Mouse (Mus musculus): ENCODE results near the gene Cgnl1. TPM values are rescaled to one million over a fixed set of nuclear protein-coding genes. Genes with fewer than 3 reads are reported as not detected.

Cgnl1 gene
- total and polyA plus RNA-seq, 3 experiments: 0.03 TPM; not detected in 2

- no peaks in the 10 kb centered on the region for H3K36me3 ChIP-seq (replicated peaks in 1 of 2; ENCODE audit: control insufficient read depth in 1 of 2, insufficient read depth in 1 of 2, low read length in 1 of 2)
- in situ Hi-C loops (cut with MboI; ENCODE audit: low pct_ligation_motif_present, low pct_unique_long_range_greater_than_20kb, low sequenced_read_pairs) (no loop called here), dilution Hi-C loops (cut with MboI; ENCODE audit: extremely low pct_ligation_motif_present, extremely low pct_unique_long_range_greater_than_20kb, low sequenced_read_pairs) (no loop called here)
- TF ChIP-seq NRF1 (IDR thresholded peaks at IDR 0.05; ENCODE audit: low read depth, low read length) (no peak), IRF4 (IDR thresholded peaks at IDR 0.05; ENCODE audit: low read depth, low read length) (no peak), GABPA (IDR thresholded peaks at IDR 0.05; ENCODE audit: insufficient replicate concordance, low read depth, low read length) (no peak), E2F4 (IDR thresholded peaks at IDR 0.05; ENCODE audit: insufficient replicate concordance, low read depth, low read length) (no peak), MYC (IDR thresholded peaks at IDR 0.05; ENCODE audit: low read depth, low read length) (no peak), KAT2A (IDR thresholded peaks at IDR 0.05; ENCODE audit: insufficient replicate concordance, low read length) (no peak), MAX (IDR thresholded peaks at IDR 0.05; ENCODE audit: low read length) (no peak), RAD21 (IDR thresholded peaks at IDR 0.05; ENCODE audit: low read depth, low read length) (no peak), EP300 (IDR thresholded peaks at IDR 0.05; ENCODE audit: low read length) (no peak), MAFK (IDR thresholded peaks at IDR 0.05; ENCODE audit: insufficient replicate concordance, low read length) (no peak)
- H3K4me3 ChIP-seq (replicated peaks in 1 of 3; ENCODE audit: low read depth in 2 of 3, low read length in 2 of 3, poor library complexity in 1 of 3): no peak overlapping the region
- peaks cover 0 to 5% of the 10 kb centered on the region in 2 experiments; a peak in 1 of 4 replicates for H3K4me1 ChIP-seq (ENCODE audit: control insufficient read depth in 1 of 2, insufficient read depth in 2 of 2)
- H3K27me3 ChIP-seq (replicated peaks): no peaks in the 10 kb centered on the region
- no peaks in the 10 kb centered on the region for H3K9me3 ChIP-seq (replicated peaks; ENCODE audit: low read length)
- H3K27ac ChIP-seq (ENCODE audit: insufficient read depth, low read depth): no peak overlapping the region
- H3K9ac ChIP-seq (ENCODE audit: insufficient read depth, low read depth): no peak overlapping the region
- no peaks in the 10 kb centered on the region for H3K79me2 ChIP-seq (replicated peaks; ENCODE audit: control insufficient read depth, extremely low read depth, insufficient read depth, poor library complexity, severe bottlenecking)
- no peak for DNase-seq (ENCODE audit: extremely low read depth)
- no peak overlapping the region for H3K4me2 ChIP-seq (ENCODE audit: insufficient read depth, low read depth, poor library complexity, severe bottlenecking)
Measured at GRCm38 (mm10) chr9:71727233-71727632, 44.2 kb downstream of the Cgnl1 start.

- DNase-seq (ENCODE audit: extremely low read depth): no peak
- H3K4me1 ChIP-seq (ENCODE audit: control insufficient read depth in 1 of 2, insufficient read depth in 2 of 2): peaks cover 0 to 3% of the 10 kb centered on the region in 2 experiments; a peak in 1 of 4 replicates
- TF ChIP-seq ETS1 (conservative IDR thresholded peaks at IDR 0.05; ENCODE audit: low read depth, low read length) (no peak), ZKSCAN1 (IDR thresholded peaks at IDR 0.05; ENCODE audit: borderline replicate concordance, low read depth, low read length) (no peak), GABPA (IDR thresholded peaks at IDR 0.05; ENCODE audit: insufficient replicate concordance, low read depth, low read length) (no peak), E2F4 (IDR thresholded peaks at IDR 0.05; ENCODE audit: insufficient replicate concordance, low read depth, low read length) (no peak), NELFE (IDR thresholded peaks at IDR 0.05; ENCODE audit: low read depth, low read length) (no peak), ZMIZ1 (IDR thresholded peaks at IDR 0.05; ENCODE audit: low read depth, low read length) (no peak), UBTF (IDR thresholded peaks at IDR 0.05; ENCODE audit: low read depth, low read length) (no peak), BHLHE40 (IDR thresholded peaks at IDR 0.05; ENCODE audit: low read depth, low read length) (no peak), RAD21 (IDR thresholded peaks at IDR 0.05; ENCODE audit: low read depth, low read length) (no peak), ZNF384 (IDR thresholded peaks at IDR 0.05; ENCODE audit: low read depth, low read length) (no peak), ZC3H11A (IDR thresholded peaks at IDR 0.05; ENCODE audit: low read depth, low read length) (no peak), MAFK (IDR thresholded peaks at IDR 0.05; ENCODE audit: insufficient replicate concordance, low read length) (no peak), USF2 (conservative IDR thresholded peaks at IDR 0.05; ENCODE audit: low read depth, low read length) (no peak), TBP (conservative IDR thresholded peaks at IDR 0.05; ENCODE audit: low read depth, low read length) (no peak), MXI1 (IDR thresholded peaks at IDR 0.05; ENCODE audit: low read depth, low read length) (no peak), TCF12 (IDR thresholded peaks at IDR 0.05; ENCODE audit: low read depth, low read length) (no peak), NRF1 (IDR thresholded peaks at IDR 0.05; ENCODE audit: low read depth, low read length) (no peak), MAZ (IDR thresholded peaks at IDR 0.05; ENCODE audit: low read depth, low read length) (no peak), POLR2AphosphoS2 (IDR thresholded peaks at IDR 0.05; ENCODE audit: low read depth, low read length) (no peak), EP300 (IDR thresholded peaks at IDR 0.05; ENCODE audit: low read length) (no peak)
- no peak overlapping the region for H3K27ac ChIP-seq (ENCODE audit: insufficient read depth, low read depth)
- in situ Hi-C loops (cut with MboI; ENCODE audit: low pct_ligation_motif_present, low pct_unique_long_range_greater_than_20kb, low sequenced_read_pairs): no loop called here
- dilution Hi-C loops (cut with MboI; ENCODE audit: extremely low pct_ligation_motif_present, extremely low pct_unique_long_range_greater_than_20kb, low sequenced_read_pairs): no loop called here
- H3K9ac ChIP-seq (ENCODE audit: insufficient read depth, low read depth): no peak overlapping the region
- no peak overlapping the region for H3K4me2 ChIP-seq (ENCODE audit: insufficient read depth, low read depth, poor library complexity, severe bottlenecking)
- H3K27me3 ChIP-seq (replicated peaks): no peaks in the 10 kb centered on the region
- H3K36me3 ChIP-seq (replicated peaks in 1 of 2; ENCODE audit: control insufficient read depth in 1 of 2, insufficient read depth in 1 of 2, low read length in 1 of 2): no peaks in the 10 kb centered on the region
- H3K79me2 ChIP-seq (replicated peaks; ENCODE audit: control insufficient read depth, extremely low read depth, insufficient read depth, poor library complexity, severe bottlenecking): no peaks in the 10 kb centered on the region
- no peak overlapping the region for H3K4me3 ChIP-seq (replicated peaks in 1 of 3; ENCODE audit: low read depth in 2 of 3, low read length in 2 of 3, poor library complexity in 1 of 3)
- H3K9me3 ChIP-seq (replicated peaks; ENCODE audit: low read length): no peaks in the 10 kb centered on the region
Measured at GRCm38 (mm10) chr9:71726121-71726520, 45.3 kb downstream of the Cgnl1 start.
